Mouse (Mus musculus): ENCODE data around the gene Polr2c.

The Polr2c gene

DNA sequence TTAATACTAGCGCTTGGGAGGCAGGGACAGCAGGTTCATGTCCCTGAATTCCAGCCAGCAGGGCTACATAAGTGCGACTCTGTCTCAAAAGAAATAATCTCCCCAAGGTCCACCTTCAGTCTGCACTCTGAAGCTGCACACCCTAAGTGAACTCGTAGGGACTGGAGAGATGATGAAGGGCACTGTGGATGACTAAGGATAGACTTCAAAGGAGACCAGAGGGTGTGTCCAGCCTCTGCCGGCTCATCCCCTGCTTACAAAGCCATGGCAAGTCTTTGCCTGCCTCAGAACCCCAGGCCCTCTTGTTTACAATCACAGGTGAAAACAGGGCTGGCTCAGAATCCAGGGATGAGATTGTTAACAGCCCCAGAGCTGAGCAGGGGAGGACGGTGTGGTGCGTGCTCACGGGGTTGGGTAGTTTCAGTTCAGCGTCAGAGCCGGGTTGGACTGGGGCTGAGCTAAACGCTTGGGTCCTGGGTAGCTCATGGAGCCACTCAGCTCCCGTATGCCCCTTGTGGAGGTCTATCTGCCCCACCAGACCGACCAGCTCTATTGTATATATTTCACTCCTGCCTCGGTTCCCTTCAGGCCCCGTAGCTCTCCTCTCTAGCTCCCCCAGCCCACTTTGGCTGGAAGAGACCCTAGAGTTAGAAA, 31.3 kb downstream of the Polr2c start:
- DNase-seq, result no peak

DNA sequence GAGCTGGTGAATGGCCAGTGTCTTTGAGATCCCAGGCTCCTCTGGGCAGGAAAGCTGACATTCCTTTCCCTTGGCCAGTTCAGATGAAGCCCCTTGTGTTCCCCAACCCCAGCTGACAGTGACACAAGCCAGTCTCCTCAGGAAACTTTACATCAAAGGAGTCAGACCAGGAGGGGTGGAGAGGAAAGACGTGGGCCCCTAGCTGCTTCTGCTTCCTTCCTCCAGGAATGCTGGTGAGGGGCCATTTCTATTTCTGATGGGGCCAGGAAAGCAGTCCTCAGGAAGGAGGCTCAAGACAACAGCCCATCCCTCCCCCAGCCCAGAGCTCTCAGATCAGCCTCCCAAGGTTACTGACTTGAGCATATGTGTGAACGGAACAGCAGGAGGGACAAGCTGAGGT, 35.7 kb downstream of the Polr2c start:
- DNase-seq, result no peak

DNA sequence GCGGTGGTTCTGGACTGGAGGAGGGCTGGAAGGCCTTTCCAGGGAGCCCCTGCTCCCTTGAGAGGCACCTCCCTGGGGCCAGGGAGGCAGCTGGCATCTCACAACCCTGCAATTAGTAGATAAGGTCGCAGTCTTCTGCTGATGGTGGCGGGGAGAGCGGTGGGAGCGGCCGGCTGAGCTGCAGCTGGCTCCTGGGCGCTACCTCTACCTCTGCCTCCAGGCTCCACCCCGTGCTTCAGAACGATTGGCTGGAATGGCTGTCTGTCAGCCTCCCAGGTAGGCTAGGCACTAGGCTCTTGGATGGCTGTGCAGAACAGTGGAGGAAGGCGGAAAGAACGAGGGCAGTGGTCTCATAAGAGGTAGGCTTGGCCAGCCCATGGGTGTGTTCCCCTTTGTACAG, 42.0 kb downstream of the Polr2c start:
- no peak for DNase-seq

DNA sequence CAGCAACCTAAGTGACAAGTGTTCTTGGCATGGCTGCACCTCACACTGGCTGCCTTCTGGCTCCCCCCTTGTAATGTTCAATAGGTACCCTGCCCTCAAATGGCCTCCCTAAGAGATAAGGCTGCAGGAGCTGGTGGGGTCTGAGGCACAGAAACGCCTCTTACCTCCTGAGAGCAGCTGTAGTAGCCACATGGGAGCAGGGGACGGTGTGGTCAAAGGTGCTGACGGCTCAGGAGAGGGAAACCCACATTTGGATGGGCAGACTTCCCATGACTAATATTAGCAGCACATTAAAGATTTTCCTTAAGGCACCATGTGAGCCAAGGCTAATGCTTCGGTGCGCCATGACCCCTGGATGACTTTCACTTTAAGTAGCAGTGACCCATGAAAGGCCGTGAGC, 43.4 kb downstream of the Polr2c start:
- DNase-seq, result no peak

DNA sequence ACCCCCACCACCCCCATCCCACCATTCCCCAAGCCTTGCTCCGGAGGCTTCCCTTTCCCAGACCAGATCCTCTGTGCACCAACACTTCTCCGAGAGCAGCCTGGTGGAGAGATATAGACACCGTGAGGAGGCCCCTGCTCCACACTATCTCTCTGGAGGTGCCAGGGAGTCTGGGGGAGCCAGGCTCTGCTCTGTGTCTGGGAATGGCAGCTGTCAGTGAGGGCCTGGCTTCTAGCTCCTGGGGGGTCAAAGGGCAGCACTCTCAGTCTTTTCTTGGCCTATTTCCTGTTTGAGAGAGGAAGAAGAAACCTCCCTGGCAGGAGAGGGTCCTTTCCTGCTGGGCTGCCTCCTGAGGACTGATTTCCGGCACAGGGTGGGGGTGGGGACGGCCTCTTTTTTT, 43.8 kb downstream of the Polr2c start:
- no peak for DNase-seq

DNA sequence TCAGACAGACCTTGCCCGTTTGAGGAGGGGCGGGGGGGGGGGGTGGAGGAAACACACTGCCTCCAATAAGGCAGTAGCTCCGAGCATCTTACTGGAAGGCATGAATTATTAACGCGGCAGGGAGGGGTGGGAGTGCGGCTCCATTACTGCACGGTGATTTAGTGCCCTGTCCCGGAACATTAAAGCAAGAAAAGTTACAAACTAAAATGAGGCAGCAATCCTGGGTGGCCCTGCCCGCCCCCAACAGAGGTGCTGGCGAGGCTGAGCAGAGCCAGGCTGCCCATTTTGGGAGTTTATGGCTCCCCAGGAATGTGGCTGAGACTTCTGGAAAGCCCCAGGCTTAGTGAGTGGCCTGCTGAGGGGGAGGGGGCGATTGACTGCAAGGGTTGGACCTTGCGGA, 46.5 kb downstream of the Polr2c start:
- no peak for DNase-seq

DNA sequence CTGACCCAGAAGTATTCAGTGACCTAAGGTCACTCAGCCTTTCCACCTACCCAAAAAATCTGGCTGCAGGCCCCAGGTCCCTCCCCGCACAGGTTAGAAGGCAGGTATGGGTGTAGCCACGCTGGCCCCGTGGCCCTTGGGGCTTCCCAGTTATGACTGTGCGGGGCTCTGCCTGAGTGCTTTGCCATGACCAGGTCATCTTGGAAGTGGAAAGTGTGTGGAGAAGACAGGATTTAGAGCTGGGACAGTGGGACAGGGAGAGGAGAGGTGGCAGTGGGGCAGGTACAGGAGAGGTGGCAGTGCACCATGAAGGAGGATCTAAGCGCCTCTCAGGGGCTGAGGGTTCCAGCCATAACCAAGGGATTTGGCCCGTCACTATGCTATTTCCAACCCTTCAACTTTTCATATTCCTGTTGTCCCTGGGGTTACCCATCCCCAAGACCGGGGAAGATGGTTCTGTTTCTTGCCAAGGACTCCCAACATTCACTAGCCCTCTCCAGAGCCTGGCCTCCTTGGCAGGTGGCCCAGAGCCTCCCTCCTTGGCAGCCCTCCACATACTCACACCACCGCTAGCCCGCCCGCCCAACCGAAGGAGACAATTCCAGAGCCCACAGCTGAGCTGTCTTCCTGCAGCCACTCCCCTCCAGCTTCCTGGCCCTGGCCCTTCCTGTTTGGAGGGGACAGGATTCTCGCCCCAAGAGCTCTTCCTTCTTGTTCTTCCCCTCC, 47.4 kb downstream of the Polr2c start:
- no peak for DNase-seq

DNA sequence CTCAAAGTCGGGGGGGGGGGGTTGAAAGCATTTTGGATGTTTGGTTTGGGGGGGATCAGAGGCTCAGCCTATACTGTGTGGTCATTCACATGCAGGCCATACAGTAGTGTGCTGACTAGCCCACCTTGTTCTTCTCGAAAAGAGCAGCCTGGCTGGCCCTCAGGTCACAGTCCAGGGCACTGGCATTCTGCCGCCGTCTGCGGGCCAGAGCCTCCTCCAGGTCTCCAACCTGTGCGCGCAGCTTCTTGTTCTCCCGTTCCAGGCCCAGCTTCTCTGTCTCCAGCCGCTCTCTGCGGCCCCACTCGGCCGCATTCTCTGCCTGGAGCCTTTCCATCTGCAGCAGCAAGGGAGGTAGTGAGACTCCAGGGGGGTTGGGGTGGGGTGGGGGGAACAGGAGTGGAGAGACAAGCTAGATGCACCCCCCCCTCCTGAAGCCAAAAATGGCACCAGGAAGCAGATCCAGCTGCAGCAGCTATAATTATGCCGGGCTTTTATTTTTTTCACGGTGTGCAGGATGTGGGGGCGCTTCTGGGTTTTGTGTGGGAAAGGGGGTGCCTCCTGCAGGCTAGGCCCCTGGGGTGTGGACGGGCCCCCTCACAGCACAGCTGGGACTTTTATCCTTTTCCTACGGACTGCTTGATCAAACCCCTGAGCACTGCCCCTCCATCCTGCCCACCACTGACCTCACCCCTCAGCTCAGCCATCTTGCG, 50.5 kb downstream of the Polr2c start:
- DNase-seq, result no peak

DNA sequence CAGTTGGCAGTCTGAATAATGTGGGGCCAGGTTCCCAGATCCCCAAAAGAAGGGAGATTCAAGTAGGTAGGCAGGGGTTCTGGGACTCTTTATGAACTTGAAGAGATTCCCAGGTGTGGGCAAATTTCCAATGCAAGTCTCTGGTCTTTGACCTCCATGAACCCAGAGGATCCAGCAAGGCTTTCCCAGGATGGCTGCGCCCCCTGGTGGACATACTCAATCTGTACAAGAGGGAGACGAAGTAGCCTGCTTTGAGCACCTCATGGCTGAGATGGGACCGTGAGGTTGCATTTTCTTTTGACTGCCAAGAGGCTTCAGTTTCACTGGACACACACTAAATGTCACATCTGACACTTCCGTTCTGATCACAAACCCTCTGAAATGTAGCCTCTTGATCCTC, 51.6 kb downstream of the Polr2c start:
- peak; percentile 59 to 69 for DNase-seq

DNA sequence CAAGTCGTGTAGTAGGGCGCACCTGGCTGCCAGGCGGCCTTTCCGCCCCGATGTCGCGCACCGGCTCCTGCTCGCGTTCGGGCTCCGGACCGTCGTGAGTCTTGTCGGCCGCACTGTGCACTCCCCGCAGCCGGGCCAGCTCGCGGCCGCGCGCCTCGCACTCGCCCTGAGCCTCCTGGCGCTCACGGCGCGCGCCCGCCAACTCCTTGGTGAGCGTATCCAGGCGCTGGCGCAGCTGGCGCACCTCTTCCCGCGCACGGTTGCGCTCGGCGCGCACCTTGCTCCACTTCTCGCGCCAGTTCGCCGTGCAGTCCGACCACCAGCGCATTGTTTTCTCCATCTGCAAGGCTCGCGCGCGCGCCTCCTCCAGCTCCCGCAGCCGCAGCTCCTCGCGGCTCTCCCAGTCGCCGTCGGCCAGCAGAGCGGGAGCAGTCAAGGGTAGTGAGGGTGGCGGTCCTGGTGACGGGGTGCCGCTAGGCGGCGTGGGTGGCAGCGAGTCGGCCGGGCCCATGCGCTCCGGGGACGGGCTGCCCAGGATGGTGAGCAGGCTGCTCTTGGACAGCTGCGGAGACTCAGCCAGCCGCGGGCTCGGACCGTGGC, 55.9 kb downstream of the Polr2c start:
- no peak for DNase-seq

DNA sequence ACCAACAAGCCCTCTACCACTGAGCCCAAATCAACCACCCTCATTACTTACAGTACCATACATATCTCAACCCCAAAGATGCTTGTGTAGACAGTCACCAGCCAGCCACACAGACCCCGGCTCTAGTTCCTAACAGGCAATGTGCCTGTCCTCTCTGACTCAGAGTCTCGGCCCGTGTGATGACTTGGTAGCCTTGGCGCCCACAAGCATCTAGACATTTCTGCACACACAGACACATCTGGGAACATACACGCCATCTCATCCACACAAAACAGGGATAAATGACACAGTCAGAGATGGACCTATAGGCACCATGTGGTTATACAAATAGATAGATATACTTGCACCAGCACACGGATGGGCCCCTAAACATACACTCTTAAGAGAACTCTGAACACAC, 57.0 kb downstream of the Polr2c start:
- DNase-seq, result no peak

DNA sequence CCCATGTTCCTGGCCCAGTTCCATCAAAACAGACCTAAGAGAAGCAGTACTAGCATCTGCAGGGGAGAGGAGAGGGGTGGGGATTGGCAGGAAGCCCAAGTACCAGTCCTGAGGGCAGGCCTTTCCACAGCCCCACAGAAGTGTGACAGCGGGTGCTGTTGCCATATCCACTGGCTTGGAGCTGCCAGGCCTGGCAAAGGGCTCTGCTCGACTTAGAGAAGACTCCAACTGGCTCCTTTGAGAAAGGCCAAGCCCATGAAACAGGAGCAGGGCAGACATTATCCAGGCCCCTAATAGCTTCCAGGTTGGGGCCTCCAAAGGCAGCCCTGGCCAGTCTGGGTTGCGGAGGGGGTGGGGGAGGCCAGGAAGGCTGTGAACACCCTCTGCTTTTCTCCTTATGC, 57.5 kb downstream of the Polr2c start:
- no peak for DNase-seq

DNA sequence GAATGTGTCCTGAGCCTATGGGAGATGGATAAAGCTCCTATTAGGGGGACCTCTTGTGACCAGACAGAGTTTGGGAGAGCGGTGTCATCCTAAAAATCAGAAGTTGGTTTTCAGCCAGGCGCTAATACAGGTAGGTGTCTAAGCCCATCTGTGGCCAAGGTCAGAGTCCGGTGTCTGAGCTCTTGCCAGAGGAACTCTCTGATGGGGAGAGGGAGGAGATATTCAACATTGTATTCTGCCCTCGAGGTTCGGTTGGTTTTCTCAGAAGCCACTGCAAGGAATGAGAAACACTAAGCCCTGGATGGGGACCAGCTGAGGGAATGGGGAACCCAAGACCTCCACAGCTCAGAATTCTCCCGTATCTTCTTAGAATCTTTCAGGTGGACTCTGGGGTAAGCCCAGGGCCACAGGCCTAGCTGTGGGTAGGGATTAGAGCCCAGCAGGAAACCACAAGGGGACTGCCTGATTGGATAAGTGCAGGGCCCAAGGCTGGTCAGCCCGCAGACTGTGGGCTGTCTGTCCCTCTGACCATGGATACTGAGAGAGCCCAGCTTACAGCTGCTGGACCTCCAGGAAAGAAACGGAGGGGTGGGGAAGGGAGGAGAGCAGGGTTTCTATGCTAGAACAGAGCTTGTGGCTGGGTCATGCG, 59.2 kb downstream of the Polr2c start:
- no peak for DNase-seq

DNA sequence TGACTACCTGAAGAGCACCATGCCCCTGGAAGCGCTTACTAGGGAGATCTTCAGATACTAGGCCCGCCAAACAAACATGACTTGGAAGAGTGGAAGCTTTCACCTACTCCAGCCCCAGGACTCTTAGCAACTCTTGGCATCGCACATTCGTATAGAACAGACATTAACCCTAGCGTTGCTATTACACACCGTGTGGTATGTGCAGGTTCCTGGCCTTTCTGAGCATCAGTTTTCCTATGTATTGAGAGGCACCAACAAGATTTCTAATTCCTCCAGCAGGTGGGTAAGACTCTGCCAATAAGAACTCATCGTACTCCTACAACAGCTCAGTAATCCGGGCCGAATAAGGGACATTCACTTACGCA, 59.7 kb downstream of the Polr2c start:
- no peak for DNase-seq

DNA sequence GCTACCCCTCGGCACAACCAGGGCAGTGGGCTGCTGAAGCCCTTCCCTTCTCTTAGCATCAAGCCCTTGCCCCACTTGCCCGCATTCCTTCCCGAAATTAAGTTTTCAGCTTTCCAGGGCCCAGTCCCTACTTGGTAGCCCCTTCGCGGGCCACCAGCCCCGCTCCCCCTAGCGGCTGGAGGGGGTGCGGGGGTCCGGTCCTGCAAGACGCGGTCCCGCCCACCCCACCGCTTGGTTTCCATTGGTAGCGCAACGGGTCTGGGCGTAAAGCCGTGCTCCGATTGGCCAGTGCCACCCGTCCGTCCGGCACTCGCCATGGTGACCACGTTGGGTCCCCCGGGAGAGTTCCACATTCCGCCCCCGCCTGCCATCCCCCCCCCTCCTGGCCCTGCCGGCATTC, 60.1 kb downstream of the Polr2c start:
- DNase-seq, result peak; percentile 78 to 83

DNA sequence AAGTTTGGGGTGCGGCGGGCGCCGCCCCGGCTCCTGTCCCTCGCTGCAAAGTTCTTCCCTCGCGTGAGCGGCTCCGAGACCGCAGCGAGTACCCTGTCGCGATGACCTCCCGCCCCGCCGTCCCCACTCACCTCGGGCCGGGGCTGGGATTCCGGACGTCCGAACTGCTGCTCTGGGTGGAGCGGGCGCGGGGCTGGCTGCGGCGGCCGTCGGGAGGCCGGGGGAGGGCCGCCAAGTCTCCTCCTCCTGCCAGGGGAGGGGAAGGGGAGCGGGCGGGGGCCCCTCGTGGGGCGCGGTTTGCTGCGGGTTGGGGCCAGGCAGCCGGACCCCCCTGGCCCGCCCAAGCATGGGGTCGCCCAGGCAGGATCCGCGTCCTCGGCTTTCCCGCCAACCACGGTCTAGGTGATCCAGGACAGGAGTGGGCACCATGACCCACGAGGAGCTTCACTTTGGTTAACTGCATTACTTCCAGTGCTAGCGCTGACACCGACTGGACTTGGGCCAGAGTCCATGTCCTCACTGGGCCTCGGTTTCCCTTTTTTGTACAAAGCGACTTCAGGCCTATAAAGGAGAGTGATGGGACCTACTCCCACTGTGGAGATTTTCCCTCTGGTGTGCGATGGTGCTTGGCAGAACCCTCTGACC, 60.7 kb downstream of the Polr2c start, which contains the start of gene Ccdc102a:
Gene Ccdc102a (minus strand): TSS at position 248 of the 645 bp plus-strand sequence.
- peak in 1 of 2 experiments; percentile 41 for DNase-seq

DNA sequence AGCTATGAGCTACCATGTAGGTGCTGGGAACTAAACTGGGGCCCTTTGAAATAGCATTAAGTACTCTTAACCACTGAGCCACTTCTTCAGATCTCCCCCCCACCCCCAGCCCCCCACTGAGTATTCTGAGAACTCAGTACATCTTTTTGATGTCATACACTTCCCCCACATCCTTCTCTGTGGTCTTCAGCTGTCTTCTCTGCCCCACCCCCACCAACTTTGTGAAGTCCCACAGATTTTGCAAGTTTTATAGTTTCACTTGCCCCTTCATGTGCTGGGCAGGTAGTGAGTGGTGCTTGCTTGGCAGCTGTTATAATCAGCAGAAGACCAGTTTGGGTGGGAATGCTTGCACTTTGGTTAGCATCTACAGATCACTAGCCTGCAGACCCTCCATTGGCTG, 62.0 kb downstream of the Polr2c start:
- DNase-seq, result peak; percentile 42 to 55

DNA sequence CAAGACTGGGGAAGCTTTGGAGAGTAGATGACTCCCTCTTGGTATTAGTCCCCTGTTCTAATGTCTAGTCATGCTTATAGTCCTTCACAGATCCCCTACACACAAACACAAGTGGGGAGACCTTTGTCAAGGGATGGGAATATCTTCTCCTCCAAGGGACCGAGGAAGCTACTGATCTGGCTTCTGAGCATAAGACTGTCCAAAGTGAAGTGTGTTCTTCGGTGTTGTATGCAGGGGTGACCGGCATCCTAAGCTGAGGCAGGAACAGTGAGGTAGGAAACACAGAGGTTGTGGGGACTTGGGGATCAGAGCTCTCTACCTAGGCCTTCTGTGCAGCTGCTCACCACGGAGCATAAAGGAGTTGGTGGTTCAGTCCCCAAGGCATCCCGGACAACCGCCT, 64.9 kb downstream of the Polr2c start:
- no peak for DNase-seq

DNA sequence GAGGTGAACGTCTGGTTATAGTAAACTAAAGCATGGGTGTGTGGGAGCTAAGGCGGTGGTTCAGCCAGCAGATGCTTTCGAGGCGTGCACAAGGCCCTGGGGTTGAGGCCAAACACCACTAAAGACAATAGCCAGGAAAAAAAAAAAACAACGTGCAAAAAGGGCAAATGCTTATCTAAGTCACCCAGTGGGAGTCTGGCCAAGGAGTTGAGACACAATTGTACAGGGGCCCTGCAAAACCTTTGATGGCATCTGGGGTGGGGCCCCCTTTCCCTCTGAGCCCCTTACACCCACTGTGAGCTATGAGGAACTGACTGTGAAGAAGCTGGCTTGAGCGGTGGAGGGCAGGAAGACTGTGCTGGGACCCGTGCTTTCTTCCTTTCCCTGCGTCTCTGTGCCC, 65.4 kb downstream of the Polr2c start:
- no peak for DNase-seq

Data from thymus, postnatal 36 days (tissue).